Mouse (Mus musculus) forelimb bud, embryonic 11.5 days (tissue): ENCODE results near the gene Selenof.

ENCODE experiments used
- DNase-seq: peaks from one replicate; pipeline ENCODE4 v3.0.0-alpha.2; 2012; ENCODE audit warnings: low read depth, low spot score

Gene Selenof

DNA sequence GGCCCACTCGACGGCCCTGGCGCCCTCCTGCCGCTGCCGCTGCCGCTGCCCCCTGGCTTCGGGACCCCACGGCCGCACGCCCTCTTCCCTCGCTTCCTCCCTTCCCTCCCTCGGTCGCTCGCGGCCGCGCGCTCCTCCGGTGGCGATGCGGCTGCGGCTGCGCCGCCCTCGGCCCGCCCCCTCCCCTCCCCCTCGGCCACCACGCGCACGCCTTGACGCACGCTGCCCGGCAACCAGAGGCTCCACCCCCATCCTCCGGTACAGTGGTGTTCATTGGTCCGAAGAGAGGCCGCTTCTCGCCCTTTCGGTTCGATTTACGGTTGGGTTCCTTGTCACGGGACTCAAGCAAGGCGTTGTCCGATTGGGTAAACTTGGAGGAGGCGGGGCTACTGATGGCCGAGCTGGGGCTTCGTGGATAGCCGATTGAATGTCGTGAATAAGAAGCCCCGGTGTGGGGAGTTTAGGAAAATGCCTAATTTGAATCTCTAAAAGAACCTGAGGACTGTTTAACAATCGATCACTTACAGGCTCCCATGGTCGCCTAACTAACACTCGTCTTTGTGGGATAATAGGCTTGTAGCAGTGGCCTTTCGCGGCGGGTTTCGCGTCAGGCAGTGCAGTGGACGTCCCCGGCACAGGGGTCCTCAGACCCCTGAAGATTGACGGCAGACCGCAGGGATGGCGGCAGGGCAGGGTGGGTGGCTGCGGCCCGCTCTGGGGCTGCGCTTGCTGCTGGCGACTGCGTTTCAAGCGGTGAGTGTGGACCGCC is at the start of gene Selenof, which contains the start of gene Hs2st1:
Gene Selenof, plus strand, starts transcription at position 258 of the 769 bp plus-strand sequence.
Gene Hs2st1, minus strand, starts transcription at position 135 of the 769 bp plus-strand sequence.
- peak; percentile 99 for DNase-seq

DNA sequence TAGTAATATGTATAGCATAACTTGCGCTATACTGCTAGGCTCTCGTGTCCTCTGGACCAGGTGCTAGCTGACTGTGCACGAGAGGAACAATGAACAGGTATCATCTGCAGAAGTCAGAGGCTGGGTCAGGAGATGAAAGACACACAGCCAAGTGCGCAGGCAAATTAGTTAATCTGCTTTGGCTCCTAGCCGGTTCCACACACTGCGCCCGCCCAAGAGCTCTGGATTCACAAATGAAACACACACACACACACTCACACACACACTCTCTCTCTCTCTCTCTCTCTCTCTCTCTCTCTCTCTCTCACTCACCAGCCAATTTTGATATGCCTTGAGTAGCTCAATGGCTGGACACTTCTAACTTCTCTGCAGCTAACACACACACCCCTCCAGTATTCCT is 42.2 kb upstream of the Selenof start:
- no peak for DNase-seq

DNA sequence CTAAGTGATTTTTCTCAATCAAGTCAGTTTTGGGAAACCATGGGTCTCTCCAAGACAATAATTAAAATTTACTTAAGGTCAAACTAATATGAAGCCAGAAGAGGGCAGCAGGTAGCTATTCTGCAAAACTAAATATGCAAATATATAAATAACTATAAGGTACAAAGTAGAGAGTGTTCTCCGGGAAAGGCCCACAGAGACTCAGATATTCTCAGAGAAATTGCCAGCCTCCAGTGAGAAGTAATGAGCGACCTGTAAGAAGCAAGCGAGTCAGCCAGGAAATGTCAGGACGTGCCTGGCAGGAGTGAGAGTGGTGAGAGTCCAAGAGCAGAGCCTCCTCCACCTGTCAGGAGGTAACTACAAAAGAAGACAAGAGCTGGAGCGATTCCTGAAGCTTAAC is 39.1 kb upstream of the Selenof start:
- DNase-seq, result no peak

DNA sequence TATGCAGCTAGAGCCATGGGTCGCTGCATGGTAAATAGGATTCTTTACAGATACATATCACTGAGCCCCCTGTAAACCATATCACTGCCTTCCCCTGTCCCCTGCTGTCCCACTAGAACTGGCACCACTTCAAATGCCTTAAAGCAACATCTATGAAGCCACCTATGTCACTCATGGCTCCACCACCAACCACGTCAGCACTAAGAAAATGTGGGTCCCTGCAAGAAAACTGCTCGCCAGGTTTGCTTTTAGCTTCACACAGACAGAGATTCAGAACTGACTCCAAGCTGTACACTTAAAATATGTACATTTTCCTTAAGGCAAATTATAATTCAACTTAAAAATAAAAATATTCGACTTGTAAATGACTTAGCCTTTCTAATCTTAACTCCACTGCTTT is 35.0 kb upstream of the Selenof start:
- DNase-seq, result no peak

DNA sequence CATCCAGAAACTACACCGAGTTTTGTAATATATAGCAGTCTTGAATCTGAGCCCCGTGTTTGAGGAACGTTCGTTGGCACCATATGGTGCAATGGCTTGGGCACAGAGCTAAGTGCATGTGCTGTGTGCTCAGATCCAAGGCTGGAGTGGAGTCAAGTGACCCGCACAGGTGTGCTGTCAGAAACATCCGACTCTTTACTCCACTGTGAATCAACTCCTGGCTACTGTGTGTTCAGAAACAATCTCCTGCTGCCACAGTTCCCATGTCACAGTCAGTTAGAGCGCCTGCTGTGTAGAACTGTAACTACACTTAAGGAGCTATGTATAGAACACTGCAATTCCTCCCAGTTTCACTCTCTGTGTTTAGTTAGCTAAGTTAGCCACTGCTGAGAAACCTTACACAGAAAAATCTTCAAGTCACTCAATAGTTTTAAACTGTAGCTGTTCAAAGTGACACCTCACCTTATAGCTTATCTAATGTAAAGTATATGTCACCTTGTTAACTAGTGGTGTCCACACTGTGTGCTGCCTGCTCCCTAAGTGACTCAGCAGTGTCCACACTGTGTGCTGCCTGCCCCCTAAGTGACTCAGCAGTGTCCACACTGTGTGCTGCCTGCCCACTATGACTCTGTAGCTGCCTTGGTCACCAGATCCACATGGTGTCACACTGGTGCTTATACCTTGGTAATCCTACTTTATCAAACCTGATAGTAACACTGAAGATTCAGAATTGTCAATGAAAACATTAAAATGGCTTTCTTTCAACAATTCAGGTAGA is 32.8 kb upstream of the Selenof start:
- no peak for DNase-seq

DNA sequence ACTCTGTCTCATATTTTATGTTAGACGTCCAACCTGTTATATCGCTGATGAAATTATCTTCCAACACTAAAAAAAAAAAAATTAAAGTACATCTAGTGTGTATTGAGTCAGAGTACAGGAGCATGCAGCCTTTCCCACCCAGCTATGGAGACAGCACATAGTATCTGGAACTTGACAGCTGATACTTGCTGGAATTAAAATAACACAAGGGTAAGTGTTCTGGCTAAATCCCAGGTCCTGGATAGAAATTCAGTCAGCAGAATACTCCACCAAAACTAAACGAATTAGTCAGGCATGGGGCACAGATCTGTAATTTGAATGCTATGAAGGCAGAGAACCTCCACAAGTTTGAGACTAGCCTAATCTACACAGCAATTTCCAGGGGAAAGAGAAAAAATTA is 31.1 kb upstream of the Selenof start:
- no peak for DNase-seq

DNA sequence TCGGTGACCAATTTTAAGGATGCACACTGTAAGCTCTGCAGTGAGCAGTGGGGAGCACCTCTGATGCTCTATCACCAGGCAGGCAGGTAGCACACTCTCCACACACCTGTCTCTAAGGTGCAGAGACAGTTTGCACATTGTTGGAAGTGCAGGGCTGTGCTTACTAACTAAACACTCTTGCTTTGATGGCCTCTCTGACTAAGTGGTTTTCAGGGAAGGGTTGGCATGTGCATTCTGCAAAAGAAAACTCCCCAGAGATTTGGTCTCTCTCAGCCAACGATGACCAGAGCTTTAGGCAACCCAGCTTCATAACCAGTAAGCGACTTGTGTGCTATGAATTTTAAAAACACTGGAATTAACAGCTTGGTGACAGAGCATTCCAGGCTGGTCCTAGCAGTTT is 29.3 kb upstream of the Selenof start:
- DNase-seq, result no peak

DNA sequence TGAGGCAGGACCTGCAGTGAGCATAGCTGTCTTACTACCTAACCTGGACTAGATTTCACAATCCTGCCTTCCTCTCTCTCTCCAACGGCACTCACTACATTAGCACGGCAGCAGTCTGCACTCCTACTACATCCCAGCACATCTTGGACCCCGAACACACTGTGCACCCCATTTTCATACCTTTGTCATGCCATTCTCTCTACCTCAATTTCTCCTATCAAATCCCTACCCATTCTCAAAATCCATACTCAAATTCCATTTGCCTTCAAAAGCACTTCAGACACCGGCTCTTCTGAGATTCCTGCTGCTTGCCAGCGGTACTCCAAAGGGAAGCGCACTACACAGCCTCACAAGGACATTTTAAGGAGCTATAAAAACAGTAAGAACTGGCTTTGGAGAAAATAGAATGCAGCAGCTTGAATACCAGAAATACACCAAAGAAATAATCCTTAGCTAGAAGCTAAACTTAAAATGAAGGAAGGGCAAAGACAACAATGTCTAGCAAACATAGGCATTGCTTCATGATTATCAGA is 28.1 kb upstream of the Selenof start:
- no peak for DNase-seq

DNA sequence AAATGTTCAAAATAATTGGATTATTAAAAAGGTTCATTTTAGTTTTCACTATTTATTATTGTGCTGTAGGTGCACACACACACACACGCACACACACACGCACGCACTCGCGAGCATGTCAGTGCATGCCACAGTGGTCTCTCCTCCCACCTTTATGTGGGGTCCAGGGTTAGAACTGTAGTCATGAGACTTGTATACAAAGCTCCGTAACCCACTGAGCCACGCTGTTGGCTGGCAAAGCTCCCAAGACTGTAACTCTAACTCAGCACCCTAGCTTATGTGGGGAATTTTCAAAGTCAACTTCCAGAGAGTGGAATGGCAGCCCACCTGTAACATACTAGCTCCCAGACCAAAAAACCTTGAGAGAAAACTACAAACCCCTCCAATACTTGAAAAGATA is 25.0 kb upstream of the Selenof start:
- no peak for DNase-seq

DNA sequence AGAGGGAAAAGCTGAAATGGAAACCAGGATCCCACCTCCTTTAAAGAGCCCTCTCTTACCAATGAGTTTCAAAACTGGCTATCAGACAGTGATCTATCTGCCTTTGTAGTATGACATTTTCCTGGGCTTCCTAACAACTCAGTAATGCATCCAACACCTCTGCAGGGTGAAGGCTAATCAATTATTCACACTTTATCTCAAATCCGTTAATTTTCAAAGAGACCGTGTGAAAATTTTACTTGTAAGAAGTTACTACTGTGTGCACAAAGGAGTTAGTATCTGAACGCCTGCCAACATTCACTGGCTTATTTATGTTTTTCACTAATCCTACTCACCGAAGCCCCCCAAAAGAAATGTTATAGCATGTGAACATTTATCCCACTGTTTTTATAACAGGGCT is 24.3 kb upstream of the Selenof start:
- DNase-seq, result no peak

DNA sequence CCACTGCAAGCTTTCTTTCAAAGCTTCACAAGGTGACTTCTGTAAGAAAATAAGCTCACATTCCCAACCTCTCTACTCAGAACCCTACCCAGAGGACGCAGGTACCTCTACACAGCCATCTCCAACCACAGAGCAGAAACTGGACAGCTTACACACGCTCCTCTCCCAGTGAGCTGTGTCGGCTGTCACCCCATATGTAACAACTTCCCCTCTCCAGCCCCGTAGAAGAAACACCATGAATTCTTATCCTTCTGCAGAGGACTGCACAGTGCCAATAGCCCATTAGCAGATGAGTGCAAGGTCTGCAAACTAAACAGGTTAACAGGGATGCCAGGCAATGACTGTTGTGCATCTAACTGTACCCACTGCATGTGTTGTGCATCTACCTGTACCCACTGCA is 23.6 kb upstream of the Selenof start:
- DNase-seq, result no peak

DNA sequence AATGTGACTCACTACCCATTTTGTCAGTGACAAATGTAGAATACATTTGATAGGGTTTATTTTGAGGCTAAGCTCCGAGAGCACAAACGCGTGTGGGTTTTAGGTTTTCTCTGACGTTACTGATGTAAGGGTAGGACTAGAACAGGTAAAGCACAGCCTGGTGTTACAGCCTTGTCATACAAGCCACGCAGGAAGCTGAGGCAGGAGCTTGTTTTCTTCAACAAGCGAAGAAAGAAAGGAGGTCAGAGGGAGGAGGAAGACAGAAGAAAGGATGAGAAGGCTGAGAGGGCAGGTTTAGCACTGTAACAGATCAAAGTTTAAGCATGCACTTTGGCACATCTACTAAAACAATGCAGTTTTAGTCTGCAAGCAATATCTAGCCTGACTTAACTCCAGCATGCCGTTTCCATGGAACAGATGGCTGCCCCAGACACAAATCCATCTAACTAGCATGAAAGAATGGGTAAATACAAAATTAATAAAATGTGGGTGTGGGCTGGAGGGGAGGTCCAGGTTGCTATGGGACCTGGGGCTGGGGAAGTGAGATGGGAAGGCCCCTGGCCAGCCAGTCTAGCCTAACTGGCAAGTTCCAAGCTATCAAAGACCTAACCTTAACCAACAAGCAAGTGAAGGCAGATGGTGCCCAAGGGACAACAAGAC is 21.8 kb upstream of the Selenof start:
- DNase-seq, result no peak

DNA sequence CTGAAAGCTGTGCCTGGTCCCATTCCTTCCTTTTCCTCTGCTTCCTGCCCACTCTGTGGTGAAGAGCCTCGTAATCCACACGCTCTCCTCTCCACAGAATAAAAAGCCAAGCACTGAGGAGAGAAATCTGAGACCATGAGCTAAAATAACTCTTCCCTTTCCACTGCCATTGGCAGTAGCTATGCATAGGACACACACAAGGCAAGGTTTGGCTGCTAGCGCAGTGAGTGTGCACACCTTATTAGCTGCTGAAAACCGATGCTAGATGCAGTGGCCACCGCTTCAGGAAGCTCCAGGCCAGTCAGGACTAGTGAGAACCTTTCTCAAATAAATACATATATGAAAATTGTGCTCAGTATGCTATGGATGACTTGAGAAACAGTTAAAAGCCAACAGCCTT is 20.1 kb upstream of the Selenof start:
- no peak for DNase-seq

DNA sequence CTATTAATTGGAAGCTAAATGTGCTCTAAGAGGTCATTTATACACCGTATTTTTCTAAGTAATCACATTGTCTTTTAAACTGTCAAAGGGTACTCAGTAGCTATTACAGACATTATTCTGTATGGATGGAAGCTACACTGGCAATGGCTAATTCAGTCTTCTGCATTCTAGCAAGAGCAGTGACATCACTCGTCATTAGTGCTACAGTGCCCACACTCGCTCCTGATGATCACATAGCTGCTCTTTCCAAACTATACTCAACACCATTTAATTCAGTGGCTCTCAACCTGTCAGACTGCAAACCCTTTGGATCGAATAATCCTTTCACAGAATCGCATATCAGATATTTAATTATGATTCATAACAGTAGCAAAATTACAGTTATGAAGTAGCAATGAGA is 19.4 kb upstream of the Selenof start:
- DNase-seq, result no peak

DNA sequence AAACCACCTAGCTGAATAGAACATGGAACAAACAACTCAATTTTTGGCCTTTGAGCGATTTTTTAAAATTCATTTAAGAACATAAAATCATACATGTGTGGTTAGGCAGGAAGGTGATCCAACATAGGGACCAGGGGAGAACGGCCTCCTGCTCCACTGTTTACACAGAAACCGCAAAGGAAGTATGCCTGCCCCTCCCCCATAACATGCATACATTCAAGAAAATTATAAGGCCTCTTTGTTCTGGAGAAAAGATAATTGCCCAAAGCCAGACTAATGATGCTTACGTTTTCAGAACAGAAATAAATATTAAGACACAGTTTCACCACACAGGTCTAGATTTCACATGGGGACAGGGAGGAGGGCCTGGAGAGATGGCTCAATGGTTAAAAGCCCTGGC is 18.7 kb upstream of the Selenof start:
- DNase-seq, result no peak

DNA sequence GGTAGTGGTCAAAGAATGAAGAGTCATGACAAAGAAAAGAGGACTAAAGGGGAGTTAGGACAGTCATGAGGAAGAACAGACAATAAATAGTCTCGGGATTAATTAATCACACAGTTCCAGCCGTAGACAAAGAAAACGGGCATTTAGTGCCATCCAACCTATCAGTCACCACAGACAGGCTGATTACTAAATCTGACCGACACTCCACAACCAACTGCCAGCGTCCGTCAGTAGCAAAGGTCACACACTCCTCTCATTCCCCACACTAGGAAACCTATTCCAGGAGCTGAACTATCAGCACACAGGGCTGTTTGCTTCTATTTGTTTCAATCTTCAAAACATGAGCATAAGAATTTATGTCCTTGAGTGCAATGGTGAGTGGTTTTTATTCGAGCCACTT is 16.2 kb upstream of the Selenof start:
- no peak for DNase-seq

DNA sequence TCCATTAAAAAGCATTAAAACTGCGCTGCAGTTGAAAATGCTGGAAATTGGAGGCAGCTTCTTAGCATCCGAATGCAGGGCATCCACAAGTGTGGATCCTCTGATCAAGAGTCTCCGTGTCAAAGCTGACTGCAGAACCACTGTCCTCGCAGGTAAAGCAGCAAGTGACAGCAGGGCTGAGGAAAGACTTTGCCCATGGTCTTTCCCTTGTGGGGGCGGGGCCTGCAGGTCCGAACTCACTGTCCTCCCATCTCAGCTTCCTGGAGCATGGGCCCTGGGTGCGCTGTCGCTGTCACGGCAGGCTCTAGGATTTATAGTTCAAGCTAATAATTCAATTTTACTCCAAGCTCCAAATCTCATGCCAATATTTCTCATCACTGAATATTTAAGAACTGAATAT is 15.6 kb upstream of the Selenof start:
- DNase-seq, result no peak

DNA sequence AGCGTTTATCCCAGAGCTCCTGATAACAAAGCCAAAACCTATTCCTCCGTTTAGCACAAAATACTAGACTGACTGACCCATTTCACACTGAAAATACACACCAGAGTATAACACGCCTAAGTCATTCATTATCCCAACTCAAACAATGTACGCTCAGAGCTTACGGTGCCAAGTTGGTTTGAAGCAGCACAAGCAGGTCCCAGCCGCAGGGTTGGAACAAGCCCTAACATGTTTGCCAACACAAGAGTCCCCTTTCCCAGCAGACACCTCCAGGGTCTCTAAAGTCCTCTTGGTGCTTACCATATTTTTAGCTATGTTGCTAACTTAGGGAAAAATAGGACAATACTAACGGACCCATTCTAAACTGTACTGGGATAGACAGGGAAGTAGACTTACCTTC is 15.0 kb upstream of the Selenof start:
- no peak for DNase-seq

DNA sequence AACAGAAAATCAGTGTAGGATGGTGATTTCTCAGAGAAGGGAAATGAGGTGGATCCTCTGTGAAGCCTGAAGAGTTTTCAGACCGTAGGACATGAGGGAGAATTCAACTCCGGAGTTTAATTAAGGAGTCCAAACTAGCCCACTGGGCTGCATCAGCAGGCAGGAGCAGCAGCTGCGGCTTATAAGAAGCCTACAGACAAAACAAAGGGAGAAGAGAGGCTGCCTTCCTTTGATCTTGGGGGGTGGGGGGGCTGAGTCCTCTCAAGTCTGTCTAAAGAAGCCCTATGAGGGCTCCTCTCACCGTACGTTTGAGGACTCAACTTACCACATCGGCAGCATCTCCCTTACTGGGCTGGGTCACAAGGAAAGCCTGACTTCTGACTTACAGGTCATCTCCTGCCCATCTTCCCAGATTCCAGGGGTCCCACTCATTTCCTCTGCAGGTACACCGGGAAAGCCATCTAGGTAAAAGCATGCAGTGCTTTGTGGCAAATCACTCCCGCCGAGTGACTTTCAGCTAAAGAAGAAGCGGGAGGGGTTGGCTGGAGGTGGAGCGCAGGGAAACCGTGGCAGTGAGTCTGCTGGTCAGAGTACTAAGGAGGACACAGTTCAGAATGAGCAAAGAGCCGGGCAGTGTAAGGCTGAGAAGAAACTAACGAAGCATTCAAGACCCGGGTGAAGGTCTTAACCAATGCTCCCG is 13.3 kb upstream of the Selenof start:
- DNase-seq, result no peak

DNA sequence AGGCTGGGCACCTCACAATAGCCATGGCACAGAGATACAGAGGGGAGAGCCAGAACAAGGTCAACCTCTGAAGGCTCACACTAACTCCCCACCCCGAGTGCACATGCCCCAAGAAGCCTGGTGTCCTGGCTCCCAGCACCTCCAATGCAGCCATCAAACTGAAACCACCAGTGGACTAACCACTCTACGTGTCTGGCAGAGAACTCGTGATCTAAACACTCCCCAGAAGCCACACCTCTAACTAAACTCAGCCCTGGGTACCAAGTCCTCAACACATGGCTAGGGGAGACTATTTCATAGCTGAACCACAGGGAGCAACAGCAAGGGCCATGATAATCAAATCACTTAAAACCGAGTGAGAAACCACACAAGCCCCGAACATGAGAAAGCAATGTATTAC is 11.8 kb upstream of the Selenof start:
- no peak for DNase-seq

DNA sequence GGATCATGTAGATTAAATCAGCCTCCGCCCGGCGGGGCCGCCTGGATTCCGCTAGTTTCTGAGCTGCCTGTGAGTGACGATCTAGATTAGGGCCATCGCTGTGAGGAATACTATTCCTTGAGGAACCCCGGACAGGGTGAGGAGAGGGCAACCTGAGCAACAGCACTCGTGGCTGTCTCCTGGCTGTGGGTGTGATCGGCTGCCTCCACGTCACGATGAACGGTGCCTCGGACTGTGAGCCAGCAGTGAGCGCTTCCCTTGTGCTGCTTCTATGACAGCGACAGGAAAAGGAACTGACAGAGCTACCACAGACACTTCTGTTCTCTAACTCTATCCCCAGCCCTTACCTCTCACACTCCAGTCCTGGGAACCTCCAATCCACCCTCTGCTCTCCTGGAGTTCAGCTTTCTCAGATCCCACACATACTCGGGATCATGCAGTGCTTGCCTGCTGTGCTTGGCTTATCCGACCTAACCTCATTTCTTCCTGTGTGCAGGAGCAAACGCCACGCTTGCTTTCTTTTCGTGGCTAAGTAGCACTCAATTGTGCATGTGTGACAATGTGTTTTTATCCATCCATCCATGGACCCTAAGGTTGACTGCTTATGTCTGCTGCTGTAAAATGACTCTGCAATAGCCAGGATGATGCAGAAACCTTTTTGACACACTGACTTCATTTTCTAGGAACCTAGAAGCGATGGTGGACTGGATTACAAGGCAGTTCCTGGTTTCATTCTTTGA is 8.4 kb upstream of the Selenof start:
- no peak for DNase-seq
